Mouse (Mus musculus): Measurements from ENCODE around the gene Gpr19.

DNA sequence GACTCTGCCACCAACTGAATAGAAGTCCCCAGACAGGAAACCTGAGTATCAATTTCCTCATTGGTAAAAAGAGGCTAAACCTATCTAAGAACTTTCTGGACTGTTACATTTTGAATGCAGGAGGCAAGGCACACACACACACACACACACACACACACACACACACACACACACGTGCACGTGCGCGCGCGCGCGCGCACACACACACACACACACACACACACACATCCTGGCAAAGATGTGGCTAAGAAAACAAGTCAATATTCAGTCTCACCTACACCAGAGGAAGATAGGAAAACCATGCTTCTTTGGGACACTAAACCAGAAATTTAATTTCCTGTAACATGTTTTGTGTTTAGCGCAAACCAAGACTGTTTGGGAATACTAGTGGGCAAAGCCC lies 20.4 kb upstream of the Gpr19 start:
- TF ChIP-seq CTCF (IDR thresholded peaks at IDR 0.05; ENCODE audit: control insufficient read depth, insufficient read depth, low read length) (no peak), POLR2A (IDR thresholded peaks at IDR 0.05; ENCODE audit: borderline replicate concordance, control insufficient read depth, low read depth, low read length) (no peak)

Data from bone marrow, adult 2 months (tissue).